Mouse (Mus musculus): ENCODE measurements around the gene Cacna1a.
A peak's percentile ranks its signal among the peaks of the same experiment; 100 is the strongest.

Cacna1a gene

GRCm38 (mm10) chr8:84542481-84542880 is 154.2 kb downstream of the Cacna1a start:
- DNase-seq: no peak

GRCm38 (mm10) chr8:84545522-84545921 is 157.3 kb downstream of the Cacna1a start:
- no peak for DNase-seq

GRCm38 (mm10) chr8:84552457-84552856 is 164.2 kb downstream of the Cacna1a start:
- no peak for DNase-seq

- DNase-seq: peak; percentile 96 to 97
Observed at GRCm38 (mm10) chr8:84553106-84553505, 164.9 kb downstream of the Cacna1a start.

GRCm38 (mm10) chr8:84553617-84554016 is 165.4 kb downstream of the Cacna1a start:
- DNase-seq: no peak

DNA sequence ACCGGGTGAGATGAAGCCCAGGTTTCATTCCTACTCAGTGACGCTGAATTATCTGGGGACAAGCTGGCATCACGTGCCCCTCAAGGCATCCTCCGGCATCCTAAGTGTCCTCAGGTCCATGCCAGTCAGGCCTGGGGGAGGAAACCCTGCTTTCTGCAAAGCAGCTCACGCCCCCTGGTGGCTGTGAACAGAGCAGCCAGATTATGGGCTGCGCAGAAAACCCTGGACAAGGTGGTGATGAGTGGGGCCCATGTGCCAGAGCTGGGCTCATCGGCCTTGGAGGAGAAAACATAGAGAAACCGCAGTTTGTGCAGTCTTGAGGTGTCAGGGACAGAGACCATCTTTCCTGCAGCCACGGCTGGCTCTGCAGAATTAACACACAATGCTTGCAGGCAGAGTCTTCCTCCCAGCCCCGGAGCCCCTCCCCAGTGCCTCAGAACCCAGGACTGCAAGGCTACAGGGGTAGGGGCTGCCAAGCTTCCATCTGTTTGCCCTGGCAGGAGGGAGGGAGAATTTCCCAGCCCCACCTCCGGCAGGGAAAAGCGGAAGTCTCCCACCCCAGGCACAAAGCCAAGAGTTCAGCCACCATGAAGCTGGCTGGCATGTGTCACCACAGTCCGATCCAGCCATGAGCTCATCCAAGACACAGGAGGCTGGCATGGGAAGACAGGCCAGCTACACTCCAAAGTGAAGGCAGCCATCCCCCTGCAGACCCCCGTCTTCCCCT is 166.2 kb downstream of the Cacna1a start:
- peak; percentile 99 for DNase-seq

- DNase-seq: peak; percentile 54 to 58
Observed at GRCm38 (mm10) chr8:84555269-84555668, 167.0 kb downstream of the Cacna1a start.

DNA sequence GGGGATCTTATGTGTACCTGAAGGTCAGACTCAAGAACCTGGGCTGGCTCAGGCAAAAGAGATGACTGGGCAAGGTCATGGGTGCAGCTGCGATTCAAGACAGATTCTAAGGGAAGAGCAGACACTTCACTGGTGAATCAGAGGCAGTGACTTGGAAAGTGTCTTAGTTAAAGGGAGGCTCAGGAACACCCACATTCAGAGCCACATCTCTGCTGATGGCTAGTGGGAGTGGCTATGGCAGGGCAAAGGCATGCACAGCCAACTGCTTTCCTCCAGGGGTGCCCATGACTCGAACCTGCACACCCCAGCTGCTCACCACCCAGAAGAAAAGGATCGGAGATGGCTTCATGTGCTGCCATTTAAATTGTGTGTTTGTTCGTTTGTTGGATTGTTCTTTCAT is 169.7 kb downstream of the Cacna1a start:
- DNase-seq: no peak

DNA sequence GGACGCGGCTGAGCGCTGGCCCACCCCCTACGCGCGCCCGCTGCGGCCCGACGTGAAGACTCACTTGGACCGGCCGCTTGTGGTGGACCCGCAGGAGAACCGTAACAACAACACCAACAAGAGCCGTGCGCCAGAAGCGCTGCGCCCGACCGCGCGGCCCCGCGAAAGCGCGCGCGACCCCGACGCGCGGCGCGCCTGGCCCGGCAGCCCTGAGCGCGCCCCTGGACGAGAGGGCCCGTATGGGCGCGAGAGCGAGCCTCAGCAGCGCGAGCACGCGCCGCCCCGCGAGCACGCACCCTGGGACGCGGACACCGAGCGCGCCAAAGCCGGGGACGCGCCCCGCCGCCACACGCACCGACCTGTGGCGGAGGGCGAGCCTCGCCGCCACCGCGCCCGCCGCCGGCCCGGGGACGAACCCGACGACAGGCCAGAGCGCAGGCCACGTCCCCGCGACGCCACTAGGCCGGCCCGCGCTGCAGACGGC is 170.9 kb downstream of the Cacna1a start:
- peak; percentile 70 for DNase-seq

DNA sequence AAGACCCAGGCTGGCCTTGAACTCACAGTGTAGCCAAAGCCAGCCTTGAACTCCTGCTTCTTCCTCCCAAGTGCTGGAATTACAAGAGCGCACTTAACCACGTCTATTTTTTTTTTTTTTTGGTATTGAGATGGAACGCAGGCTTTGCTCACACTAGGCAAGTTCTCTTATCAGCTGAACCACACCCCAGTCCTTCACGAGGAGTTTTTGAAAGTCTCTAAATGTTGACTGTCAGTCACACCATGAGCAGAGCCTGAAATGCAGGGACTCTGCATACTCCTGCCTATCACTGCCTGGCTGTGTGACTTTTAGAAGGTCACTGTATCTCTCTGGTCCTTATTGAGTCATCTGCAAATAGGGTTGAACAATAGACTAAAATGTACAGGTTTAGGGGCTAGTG is 173.5 kb downstream of the Cacna1a start:
- no peak for DNase-seq

GRCm38 (mm10) chr8:84564042-84564441 is 175.8 kb downstream of the Cacna1a start:
- DNase-seq: no peak

DNA sequence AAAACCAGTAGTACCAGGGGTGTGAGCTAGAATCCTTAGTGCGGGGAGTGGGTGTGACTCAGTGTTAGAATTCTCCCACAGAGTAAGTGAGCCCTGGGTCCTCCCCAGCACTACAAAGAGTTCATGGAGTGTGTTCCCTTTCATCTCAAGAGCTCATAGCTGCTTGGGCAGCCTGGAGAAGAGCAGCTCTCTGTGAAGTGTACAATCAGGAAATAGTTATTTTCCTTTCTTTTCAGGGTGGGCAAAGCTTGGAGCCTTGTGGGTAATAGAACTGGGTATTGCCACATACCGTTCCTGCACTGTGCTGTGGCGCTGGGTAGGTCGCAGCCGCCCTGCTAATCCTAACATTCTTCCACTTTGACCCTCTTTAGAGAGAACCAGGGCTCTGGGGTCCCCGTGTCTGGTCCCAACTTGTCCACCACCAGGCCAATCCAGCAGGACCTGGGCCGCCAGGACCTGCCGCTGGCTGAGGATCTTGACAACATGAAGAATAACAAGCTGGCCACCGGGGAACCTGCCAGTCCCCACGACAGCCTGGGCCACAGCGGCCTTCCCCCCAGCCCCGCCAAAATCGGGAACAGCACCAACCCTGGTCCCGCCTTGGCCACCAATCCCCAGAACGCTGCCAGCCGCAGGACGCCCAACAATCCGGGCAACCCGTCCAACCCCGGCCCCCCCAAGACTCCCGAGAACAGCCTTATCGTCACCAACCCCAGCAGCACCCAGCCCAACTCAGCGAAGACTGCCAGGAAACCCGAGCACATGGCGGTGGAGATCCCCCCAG is 177.5 kb downstream of the Cacna1a start:
- DNase-seq: peak; percentile 72 to 77

- no peak for DNase-seq
Observed at GRCm38 (mm10) chr8:84566816-84567413, 178.7 kb downstream of the Cacna1a start.

DNA sequence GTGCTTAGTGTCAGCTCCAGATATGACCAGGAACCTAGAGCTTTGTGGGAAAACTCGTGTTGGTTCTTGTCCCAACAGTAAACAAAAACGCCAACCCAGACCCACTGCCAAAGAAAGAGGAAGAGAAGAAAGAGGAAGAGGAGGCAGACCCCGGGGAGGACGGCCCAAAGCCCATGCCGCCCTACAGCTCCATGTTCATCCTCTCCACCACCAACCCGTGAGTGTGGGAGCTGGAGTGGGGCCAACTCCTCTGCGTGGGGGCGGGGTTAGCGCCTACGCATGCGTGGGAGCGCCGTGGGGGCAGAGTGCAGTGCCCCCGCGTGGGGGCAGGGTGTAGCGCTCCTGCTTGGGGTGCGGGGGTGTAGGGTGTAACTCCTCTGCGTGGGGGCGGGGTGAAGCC is 179.3 kb downstream of the Cacna1a start:
- peak in 1 of 2 experiments; percentile 75 for DNase-seq

GRCm38 (mm10) chr8:84568737-84569136 is 180.5 kb downstream of the Cacna1a start:
- no peak for DNase-seq

GRCm38 (mm10) chr8:84569921-84570673 is 181.9 kb downstream of the Cacna1a start:
- DNase-seq: no peak

- DNase-seq: peak in 1 of 2 experiments; percentile 59
Observed at GRCm38 (mm10) chr8:84577432-84577831, 189.2 kb downstream of the Cacna1a start.

DNA sequence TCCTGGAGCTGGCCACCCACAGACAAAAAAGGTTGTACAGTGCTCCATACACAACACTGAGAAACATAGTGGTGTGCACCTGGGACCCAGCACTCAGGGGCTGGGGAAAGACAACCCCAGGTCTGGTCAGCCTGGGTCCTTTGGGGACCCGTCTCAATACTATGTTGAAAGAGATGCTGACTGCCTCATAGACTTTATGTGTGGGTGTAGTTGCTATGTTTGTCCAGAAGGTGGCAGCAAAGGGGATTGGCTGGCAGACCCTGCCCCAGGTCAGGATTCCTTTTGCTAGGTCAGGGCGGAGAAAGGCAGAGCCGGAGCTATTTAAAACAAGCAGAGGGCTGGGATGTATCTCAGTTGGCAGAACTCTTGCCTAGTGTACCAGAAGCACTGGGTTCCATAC is 191.4 kb downstream of the Cacna1a start:
- peak in 1 of 2 experiments; percentile 73 for DNase-seq

- DNase-seq: peak in 1 of 2 experiments; percentile 54
Observed at GRCm38 (mm10) chr8:84585311-84585710, 197.1 kb downstream of the Cacna1a start.

GRCm38 (mm10) chr8:84586221-84586620 is 198.0 kb downstream of the Cacna1a start:
- DNase-seq: peak; percentile 60 to 62

- peak in 1 of 2 experiments; percentile 67 for DNase-seq
Observed at GRCm38 (mm10) chr8:84588498-84588897, 200.3 kb downstream of the Cacna1a start.

DNA sequence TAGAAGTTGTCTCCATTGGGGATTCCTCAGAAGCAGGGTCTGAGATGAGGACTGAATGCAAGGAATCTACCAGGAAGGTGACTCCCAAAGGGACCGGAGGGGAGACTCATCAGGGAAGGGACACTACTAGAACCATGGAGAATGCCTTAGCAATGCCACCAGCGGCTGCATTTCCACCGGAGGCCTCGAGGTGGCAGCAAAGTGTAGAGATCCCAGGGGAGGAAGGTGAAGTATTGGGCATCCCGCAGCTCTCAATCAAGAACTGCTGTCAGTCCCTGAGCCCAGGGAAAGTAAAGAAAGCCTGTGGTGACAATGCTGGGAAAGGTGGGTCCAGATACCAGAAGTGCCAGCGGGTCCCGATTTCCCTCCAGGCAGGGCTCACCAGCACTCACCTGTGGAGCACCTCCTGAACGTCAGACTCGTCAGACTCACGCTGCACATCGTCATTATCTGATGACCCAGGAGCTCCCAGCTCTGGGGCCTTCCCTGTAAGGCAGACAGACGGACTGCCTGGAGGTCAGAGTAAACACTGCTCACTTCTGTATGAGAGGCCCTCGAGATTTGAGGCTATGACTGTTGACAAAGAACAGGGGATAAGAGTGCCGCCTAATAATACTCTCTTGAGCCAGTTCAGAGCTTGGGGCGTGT is 203.9 kb downstream of the Cacna1a start:
- peak; percentile 90 for DNase-seq

Measured in cerebellum, postnatal 25 days (tissue).